9 mouse cellular contexts compared by ENCODE assay signal in the genomic region with DNA sequence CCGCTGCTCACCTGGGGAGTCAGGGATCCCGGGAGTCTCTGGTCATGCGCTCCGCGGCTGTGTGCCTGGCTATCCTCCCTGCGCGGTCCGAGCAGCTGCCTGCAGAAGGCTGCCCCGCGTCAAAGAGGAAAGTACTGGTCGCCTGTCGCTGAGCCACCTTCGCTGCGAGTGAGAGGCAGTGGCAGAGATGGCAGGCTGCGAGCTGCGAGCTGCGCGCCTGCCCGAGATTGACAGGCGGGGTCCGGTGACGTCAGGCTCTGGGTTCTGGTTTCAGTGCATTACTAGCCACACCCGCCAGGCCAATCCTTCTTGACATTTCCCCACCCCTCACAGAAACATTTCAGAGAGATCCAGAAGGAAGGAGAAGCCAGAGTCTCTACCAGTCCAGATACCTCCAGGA. TPM values are rescaled to one million over a fixed set of nuclear protein-coding genes. Genes with fewer than 3 reads are reported as not detected.
DNase-seq lines count a peak whose midpoint lies in the region; ATAC-seq lines count a peak whose summit lies in the region.
"Had no signal": no experiment of that assay in that cellular context is flagged by ENCODE, and none has a peak within 500 bp of the region (broad histone marks: within the 10 kb centered on the region; RNA-seq: fewer than 3 reads in every experiment).

Gpr6 (minus strand) TSS at position 170 of the 400 bp plus-strand sequence.

- no peaks in the 10 kb centered on the region for H3K36me3 ChIP-seq in kidney, embryonic 14.5 days (ENCODE audit: control insufficient read depth, insufficient read depth, low read length)
- no peaks in the 10 kb centered on the region for H3K36me3 ChIP-seq in limb, embryonic 10.5 days
- no peaks in the 10 kb centered on the region for H3K36me3 ChIP-seq in stomach, embryonic 15.5 days
- H3K36me3 ChIP-seq: G1E had no signal

- H3K27me3 ChIP-seq in kidney, embryonic 14.5 days (ENCODE audit: control insufficient read depth, insufficient read depth, low read length), result peaks cover 32% of the 10 kb centered on the region
- peaks cover 56% of the 10 kb centered on the region for H3K27me3 ChIP-seq in limb, embryonic 10.5 days (ENCODE audit: low read depth, poor library complexity, severe bottlenecking)
- H3K27me3 ChIP-seq in stomach, embryonic 15.5 days (replicated peaks), result peaks cover 27% of the 10 kb centered on the region

- DNase-seq in kidney, postnatal 4 days, result no peak
- peak; percentile 73 to 83 for DNase-seq in cerebellum, postnatal 10 days
- DNase-seq in frontal cortex, postnatal 36 days (ENCODE audit: low spot score in 2 of 2), result peak; percentile 49 to 55
- DNase-seq in limb, embryonic 10.5 days (ENCODE audit: low spot score), result no peak
- no peak for DNase-seq in lung, postnatal 36 days
- DNase-seq in urinary bladder, adult 2 months (ENCODE audit: low spot score), result no peak

- H3K9me3 ChIP-seq in kidney, embryonic 14.5 days (ENCODE audit: control insufficient read depth, low read length), result no peaks in the 10 kb centered on the region
- no peaks in the 10 kb centered on the region for H3K9me3 ChIP-seq in limb, embryonic 10.5 days (replicated peaks)
- H3K9me3 ChIP-seq in stomach, embryonic 15.5 days, result no peaks in the 10 kb centered on the region
- H3K9me3 ChIP-seq: G1E had no signal

- 0 out of 2 replicates have a peak, but pooled peaks cover 2% of the 10 kb centered on the region for H3K4me1 ChIP-seq in kidney, embryonic 14.5 days (ENCODE audit: control insufficient read depth, insufficient read depth, low read length)
- peaks cover 21% of the 10 kb centered on the region for H3K4me1 ChIP-seq in limb, embryonic 10.5 days
- peaks cover 8% of the 10 kb centered on the region; the same call in 1 of the 2 replicates for H3K4me1 ChIP-seq in stomach, embryonic 15.5 days

- H3K27ac ChIP-seq in kidney, embryonic 14.5 days (ENCODE audit: low read depth, low read length), result no peak within 1 kb of the TSS
- H3K27ac ChIP-seq in limb, embryonic 10.5 days, result no peak within 1 kb of the TSS
- H3K27ac ChIP-seq in stomach, embryonic 15.5 days, result no peak within 1 kb of the TSS

- peak within 1 kb of the TSS; percentile 9 for H3K4me3 ChIP-seq in kidney, embryonic 14.5 days (ENCODE audit: low read length)
- H3K4me3 ChIP-seq in limb, embryonic 10.5 days, result peak within 1 kb of the TSS; percentile 32
- H3K4me3 ChIP-seq in stomach, embryonic 15.5 days (replicated peaks), result no peak within 1 kb of the TSS

- WGBS in kidney, embryonic 14.5 days, result 2% methylated on average over 23 of the region's 23 CpGs
- 1% methylated on average over 23 of the region's 23 CpGs for WGBS in limb, embryonic 10.5 days
- 2% methylated on average over 23 of the region's 23 CpGs for WGBS in stomach, embryonic 15.5 days

- H3K9ac ChIP-seq in kidney, embryonic 14.5 days (ENCODE audit: low read depth, low read length), result no peak within 1 kb of the TSS
- no peak within 1 kb of the TSS for H3K9ac ChIP-seq in stomach, embryonic 15.5 days

- H3K4me2 ChIP-seq in kidney, embryonic 14.5 days (replicated peaks; ENCODE audit: low read depth, low read length), result peak within 1 kb of the TSS; percentile 30
- H3K4me2 ChIP-seq in stomach, embryonic 15.5 days, result peak within 1 kb of the TSS; percentile 13

- no peak for ATAC-seq in kidney, embryonic 14.5 days (ENCODE audit: low FRiP score, low TSS enrichment)
- ATAC-seq in stomach, embryonic 15.5 days (ENCODE audit: insufficient read depth, low FRiP score, low read depth), result no peak

RNA-seq across cellular contexts. Expression of gene Gpr6, which starts in this region (rescaled TPM):
- polyA plus RNA-seq in kidney, embryonic 14.5 days (2014; fragmentation: Nextera tagmentation; extraction: Ambion mirVana), result not detected in 2 replicates
- not detected in 2 replicates for polyA plus RNA-seq in limb, embryonic 10.5 days (2016; fragmentation: Nextera tagmentation; extraction: Ambion mirVana)
- not detected in 2 replicates for polyA plus RNA-seq in stomach, embryonic 15.5 days (2015; fragmentation: Nextera tagmentation; extraction: Ambion mirVana)
- not detected in 2 replicates for polyA plus RNA-seq in urinary bladder, adult 2 months (2012; rRNA removed)
- polyA plus RNA-seq: G1E had no signal

Comparison
In these comparisons a context has a peak if more than half of its experiments do, and no peak if none do; other contexts are left out.
1. DNase-seq: peak in cerebellum, postnatal 10 days (2 of 2) and frontal cortex, postnatal 36 days (2 of 2); none in kidney, postnatal 4 days (0 of 2), limb, embryonic 10.5 days (single experiment), lung, postnatal 36 days (single experiment) and urinary bladder, adult 2 months (single experiment).